Mouse (Mus musculus): ENCODE measurements around the gene Zfp750. TPM values are rescaled to one million over a fixed set of nuclear protein-coding genes. Genes with fewer than 3 reads are reported as not detected.

The Zfp750 gene
- polyA plus RNA-seq, 1 experiment: not detected

GRCm38 (mm10) chr11:121547925-121548324 is 28.8 kb upstream of the Zfp750 start:
- Histone ChIP-seq H3K4me1 (ENCODE audit: control insufficient read depth, insufficient read depth, insufficient read length, low read length) (peaks cover 14% of the 10 kb centered on the region), H3K27ac (replicated peaks; ENCODE audit: low read depth, low read length) (no peak overlapping the region), H3K4me3 (ENCODE audit: insufficient read depth, low read depth, low read length) (no peak overlapping the region)

- peaks cover 16% of the 10 kb centered on the region for H3K4me1 ChIP-seq (ENCODE audit: control insufficient read depth, insufficient read depth, insufficient read length, low read length)
- no peak overlapping the region for H3K4me3 ChIP-seq (ENCODE audit: insufficient read depth, low read depth, low read length)
- no peak overlapping the region for H3K27ac ChIP-seq (replicated peaks; ENCODE audit: low read depth, low read length)
Observed at GRCm38 (mm10) chr11:121547234-121547633, 28.1 kb upstream of the Zfp750 start.

- peak overlapping the region; percentile 42; the same call in 1 of the 2 replicates for H3K27ac ChIP-seq (replicated peaks; ENCODE audit: low read depth, low read length)
- no peak overlapping the region for H3K4me3 ChIP-seq (ENCODE audit: insufficient read depth, low read depth, low read length)
- peaks cover 11% of the 10 kb centered on the region for H3K4me1 ChIP-seq (ENCODE audit: control insufficient read depth, insufficient read depth, insufficient read length, low read length)
Observed at GRCm38 (mm10) chr11:121545398-121546034, 26.4 kb upstream of the Zfp750 start.

GRCm38 (mm10) chr11:121544755-121545397 is 25.7 kb upstream of the Zfp750 start:
- Histone ChIP-seq H3K4me1 (ENCODE audit: control insufficient read depth, insufficient read depth, insufficient read length, low read length) (peaks cover 11% of the 10 kb centered on the region), H3K27ac (replicated peaks; ENCODE audit: low read depth, low read length) (peak overlapping the region; percentile 38), H3K4me3 (ENCODE audit: insufficient read depth, low read depth, low read length) (no peak overlapping the region)

- Histone ChIP-seq H3K4me1 (ENCODE audit: control insufficient read depth, insufficient read depth, insufficient read length, low read length) (peaks cover 11% of the 10 kb centered on the region), H3K27ac (replicated peaks; ENCODE audit: low read depth, low read length) (no peak overlapping the region), H3K4me3 (ENCODE audit: insufficient read depth, low read depth, low read length) (no peak overlapping the region)
Observed at GRCm38 (mm10) chr11:121543922-121544321, 24.8 kb upstream of the Zfp750 start.

- Histone ChIP-seq H3K4me3 (ENCODE audit: insufficient read depth, low read depth, low read length) (no peak overlapping the region), H3K4me1 (ENCODE audit: control insufficient read depth, insufficient read depth, insufficient read length, low read length) (peaks cover 11% of the 10 kb centered on the region), H3K27ac (replicated peaks; ENCODE audit: low read depth, low read length) (0 out of 2 replicates have a peak overlapping the region, but pooled peaks have one; percentile 19)
Observed at GRCm38 (mm10) chr11:121543287-121543856, 24.2 kb upstream of the Zfp750 start.

GRCm38 (mm10) chr11:121542471-121542870 is 23.3 kb upstream of the Zfp750 start:
- Histone ChIP-seq H3K4me1 (ENCODE audit: control insufficient read depth, insufficient read depth, insufficient read length, low read length) (peaks cover 11% of the 10 kb centered on the region), H3K27ac (replicated peaks; ENCODE audit: low read depth, low read length) (no peak overlapping the region), H3K4me3 (ENCODE audit: insufficient read depth, low read depth, low read length) (no peak overlapping the region)

- no peak overlapping the region for H3K4me3 ChIP-seq (ENCODE audit: insufficient read depth, low read depth, low read length)
- no peaks in the 10 kb centered on the region for H3K4me1 ChIP-seq (ENCODE audit: control insufficient read depth, insufficient read depth, insufficient read length, low read length)
- no peak overlapping the region for H3K27ac ChIP-seq (replicated peaks; ENCODE audit: low read depth, low read length)
Observed at GRCm38 (mm10) chr11:121536528-121536927, 17.4 kb upstream of the Zfp750 start.

GRCm38 (mm10) chr11:121529747-121530146 is 10.6 kb upstream of the Zfp750 start:
- H3K27ac ChIP-seq (replicated peaks; ENCODE audit: low read depth, low read length): no peak overlapping the region
- H3K4me3 ChIP-seq (ENCODE audit: insufficient read depth, low read depth, low read length): no peak overlapping the region

GRCm38 (mm10) chr11:121524191-121524590 is 5.1 kb upstream of the Zfp750 start:
- no peak overlapping the region for H3K27ac ChIP-seq (replicated peaks; ENCODE audit: low read depth, low read length)
- H3K4me3 ChIP-seq (ENCODE audit: insufficient read depth, low read depth, low read length): no peak overlapping the region
- H3K4me1 ChIP-seq (ENCODE audit: control insufficient read depth, insufficient read depth, insufficient read length, low read length): no peaks in the 10 kb centered on the region

More at GRCm38 (mm10) chr11:121529747-121530146, 10.6 kb upstream of the Zfp750 start:
- H3K4me1 ChIP-seq (ENCODE audit: control insufficient read depth, insufficient read depth, insufficient read length, low read length): no peaks in the 10 kb centered on the region; the same call in 1 of the 2 replicates

- H3K4me1 ChIP-seq (ENCODE audit: control insufficient read depth, insufficient read depth, insufficient read length, low read length): peaks cover 7% of the 10 kb centered on the region
- no peak overlapping the region for H3K27ac ChIP-seq (replicated peaks; ENCODE audit: low read depth, low read length)
- no peak overlapping the region for H3K4me3 ChIP-seq (ENCODE audit: insufficient read depth, low read depth, low read length)
Observed at GRCm38 (mm10) chr11:121522156-121522762, 3.1 kb upstream of the Zfp750 start.

- no peak overlapping the region for H3K27ac ChIP-seq (replicated peaks; ENCODE audit: low read depth, low read length)
- peaks cover 7% of the 10 kb centered on the region for H3K4me1 ChIP-seq (ENCODE audit: control insufficient read depth, insufficient read depth, insufficient read length, low read length)
- no peak overlapping the region for H3K4me3 ChIP-seq (ENCODE audit: insufficient read depth, low read depth, low read length)
Observed at GRCm38 (mm10) chr11:121520761-121521160, 1.6 kb upstream of the Zfp750 start.

- H3K27ac ChIP-seq (replicated peaks; ENCODE audit: low read depth, low read length): no peak overlapping the region
- H3K4me3 ChIP-seq (ENCODE audit: insufficient read depth, low read depth, low read length): no peak overlapping the region
- peaks cover 7% of the 10 kb centered on the region for H3K4me1 ChIP-seq (ENCODE audit: control insufficient read depth, insufficient read depth, insufficient read length, low read length)
Observed at GRCm38 (mm10) chr11:121519703-121520102, 570 bp upstream of the Zfp750 start.

GRCm38 (mm10) chr11:121517687-121518465 is 1.3 kb downstream of the Zfp750 start:
- Histone ChIP-seq H3K4me1 (ENCODE audit: control insufficient read depth, insufficient read depth, insufficient read length, low read length) (peaks cover 7% of the 10 kb centered on the region), H3K4me3 (ENCODE audit: insufficient read depth, low read depth, low read length) (no peak overlapping the region), H3K27ac (replicated peaks; ENCODE audit: low read depth, low read length) (no peak overlapping the region)

- H3K4me3 ChIP-seq (ENCODE audit: insufficient read depth, low read depth, low read length): no peak overlapping the region
- H3K4me1 ChIP-seq (ENCODE audit: control insufficient read depth, insufficient read depth, insufficient read length, low read length): peaks cover 7% of the 10 kb centered on the region
- no peak overlapping the region for H3K27ac ChIP-seq (replicated peaks; ENCODE audit: low read depth, low read length)
Observed at GRCm38 (mm10) chr11:121516906-121517305, 2.2 kb downstream of the Zfp750 start.
